Mouse (Mus musculus) cortical plate, adult 2 months (tissue): ENCODE results near the gene Tnpo1.

ENCODE experiments used
- CTCF ChIP-seq: fragments of 200-500 bp; IDR thresholded peaks from 2 replicates; pipeline ENCODE4 v1.5.1; 2011; ENCODE audit warnings: mild to moderate bottlenecking, control low read depth, low read length; ENCODE audit not compliant: insufficient read depth; ENCODE audit errors: extremely low read depth
- POLR2A ChIP-seq: fragments of 200-500 bp; IDR thresholded peaks from 2 replicates; pipeline ENCODE4 v1.6.1; 2011; ENCODE audit warnings: mild to moderate bottlenecking, low read length, control low read depth; ENCODE audit not compliant: insufficient read depth; ENCODE audit errors: extremely low read depth

DNA sequence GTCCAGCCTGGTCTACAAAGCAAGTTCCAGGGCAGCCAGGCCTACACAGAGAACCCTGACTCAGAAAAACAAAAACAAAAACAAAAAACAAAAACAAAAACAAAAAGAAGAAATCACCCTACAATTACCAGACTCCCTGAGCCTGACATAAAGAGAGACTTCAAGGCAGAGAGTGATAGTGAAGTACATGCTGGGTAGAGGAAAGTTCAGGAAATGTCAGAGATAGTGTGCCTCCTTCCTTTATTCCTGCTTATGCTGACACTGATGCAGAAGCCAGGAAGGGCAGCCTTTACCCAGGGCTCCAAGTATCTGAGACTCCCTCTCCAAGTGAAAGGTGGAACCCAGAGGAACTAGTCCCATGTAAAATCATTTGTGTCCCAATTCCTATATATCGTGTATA, 121.7 kb downstream of the Tnpo1 start:
- no peak for TF ChIP-seq CTCF
- TF ChIP-seq POLR2A, result no peak
